9 mouse cellular contexts compared by ENCODE assay signal in genomic region chr2:73495617-73496328, GRCm38 (mm10). TPM values are rescaled to one million over a fixed set of nuclear protein-coding genes. Genes with fewer than 3 reads are reported as not detected.
DNase-seq lines count a peak whose midpoint lies in the region; ATAC-seq and TF ChIP-seq lines count a peak whose summit lies in the region.
"Had no signal": no experiment of that assay in that cellular context is flagged by ENCODE, and none has a peak within 500 bp of the region (broad histone marks: within the 10 kb centered on the region; RNA-seq: fewer than 3 reads in every experiment).

No protein-coding gene starts in this region.

- H3K9ac ChIP-seq in midbrain, postnatal 0 days (replicated peaks; ENCODE audit: low read length, poor library complexity, severe bottlenecking), result no peak overlapping the region
- H3K9ac ChIP-seq in heart, embryonic 15.5 days, result no peak overlapping the region
- H3K9ac ChIP-seq: midbrain, embryonic 12.5 days had no signal

- WGBS in midbrain, embryonic 10.5 days, result 62% methylated on average over 16 of the region's 16 CpGs
- WGBS in midbrain, postnatal 0 days, result 81% methylated on average over 16 of the region's 16 CpGs
- WGBS in heart, embryonic 15.5 days, result 37% methylated on average over 16 of the region's 16 CpGs

- H3K9me3 ChIP-seq in midbrain, embryonic 10.5 days (replicated peaks), result no peaks in the 10 kb centered on the region
- H3K9me3 ChIP-seq in midbrain, postnatal 0 days (ENCODE audit: low read length), result no peaks in the 10 kb centered on the region
- no peaks in the 10 kb centered on the region for H3K9me3 ChIP-seq in heart, embryonic 15.5 days (replicated peaks)
- H3K9me3 ChIP-seq: midbrain, embryonic 12.5 days had no signal

- no peak overlapping the region for H3K27ac ChIP-seq in midbrain, embryonic 10.5 days (replicated peaks)
- H3K27ac ChIP-seq in midbrain, postnatal 0 days (ENCODE audit: low read depth, low read length), result no peak overlapping the region
- H3K27ac ChIP-seq in heart, embryonic 15.5 days, result peak overlapping the region; percentile 52
- H3K27ac ChIP-seq: midbrain, embryonic 12.5 days had no signal

- H3K36me3 ChIP-seq in midbrain, embryonic 10.5 days, result 0 out of 2 replicates have a peak, but pooled peaks cover 1% of the 10 kb centered on the region
- no peaks in the 10 kb centered on the region for H3K36me3 ChIP-seq in midbrain, postnatal 0 days (ENCODE audit: insufficient read depth, low read length)
- H3K36me3 ChIP-seq in heart, embryonic 15.5 days, result no peaks in the 10 kb centered on the region
- H3K36me3 ChIP-seq: midbrain, embryonic 12.5 days had no signal

- H3K4me2 ChIP-seq in midbrain, postnatal 0 days (ENCODE audit: low read depth, low read length, poor library complexity, severe bottlenecking), result no peak overlapping the region
- no peak overlapping the region; the same call in none of the 2 replicates for H3K4me2 ChIP-seq in heart, embryonic 15.5 days
- H3K4me2 ChIP-seq: midbrain, embryonic 12.5 days had no signal

- no peak overlapping the region for H3K4me3 ChIP-seq in midbrain, embryonic 10.5 days
- H3K4me3 ChIP-seq in midbrain, postnatal 0 days (ENCODE audit: low read depth, low read length), result no peak overlapping the region
- no peak overlapping the region for H3K4me3 ChIP-seq in heart, embryonic 15.5 days
- H3K4me3 ChIP-seq: midbrain, embryonic 12.5 days had no signal

- peak; percentile 25 for DNase-seq in midbrain, embryonic 10.5 days (ENCODE audit: low spot score)
- DNase-seq in midbrain, postnatal 0 days (ENCODE audit: low spot score), result no peak
- peak; percentile 52 for DNase-seq in liver
- peak; percentile 39 to 46 for DNase-seq in spleen, adult 18-20 months
- DNase-seq in left cerebral cortex, adult 18-20 months (ENCODE audit: low spot score in 2 of 2), result no peak
- DNase-seq in ovary, adult 18-20 months (ENCODE audit: low spot score), result no peak
- no peak for DNase-seq in cerebellum, adult 9-10 months

- H3K27me3 ChIP-seq in midbrain, embryonic 10.5 days (ENCODE audit: low read depth, poor library complexity, severe bottlenecking), result no peaks in the 10 kb centered on the region
- H3K27me3 ChIP-seq in midbrain, postnatal 0 days (ENCODE audit: insufficient read depth, low read length), result no peaks in the 10 kb centered on the region
- no peaks in the 10 kb centered on the region for H3K27me3 ChIP-seq in heart, embryonic 15.5 days
- H3K27me3 ChIP-seq: midbrain, embryonic 12.5 days had no signal

- no peak for TF ChIP-seq CTCF in midbrain, postnatal 0 days (IDR thresholded peaks at IDR 0.05)

- H3K4me1 ChIP-seq in midbrain, embryonic 10.5 days, result 0 out of 2 replicates have a peak, but pooled peaks cover 5% of the 10 kb centered on the region
- no peaks in the 10 kb centered on the region for H3K4me1 ChIP-seq in midbrain, postnatal 0 days (ENCODE audit: insufficient read depth, low read length)
- peaks cover 25% of the 10 kb centered on the region for H3K4me1 ChIP-seq in heart, embryonic 15.5 days (replicated peaks)
- H3K4me1 ChIP-seq: midbrain, embryonic 12.5 days had no signal

- no peak for ATAC-seq in midbrain, postnatal 0 days (ENCODE audit: low FRiP score)
- peak; percentile 33; the same call in 1 of the 2 replicates for ATAC-seq in heart, embryonic 15.5 days (replicated peaks; ENCODE audit: insufficient number of reproducible peaks, insufficient read depth, low FRiP score, low read depth)

RNA-seq across cellular contexts. Expression of gene Wipf1, which starts 33.8 kb away (rescaled TPM):
- 7.4 and 7.6 TPM in 2 replicates for polyA plus RNA-seq in midbrain, embryonic 10.5 days (2016; fragmentation: Nextera tagmentation; extraction: Ambion mirVana)
- total RNA-seq in midbrain, postnatal 0 days (2014; rRNA removed), result 1.8 and 4.3 TPM in 2 replicates
- polyA plus RNA-seq in midbrain, postnatal 0 days (2015; fragmentation: Nextera tagmentation; extraction: Ambion mirVana), result 2.1 and 2.4 TPM in 2 replicates
- polyA plus RNA-seq in heart, embryonic 15.5 days (2015; fragmentation: Nextera tagmentation; extraction: Ambion mirVana), result 5.1 and 7.6 TPM in 2 replicates
- 1 to 10 TPM; 7.9 to 9.4 TPM for total RNA-seq in left cerebral cortex, adult 18-20 months (2021)

Comparison
In these comparisons a context has a peak if more than half of its experiments do, and no peak if none do; other contexts are left out.
1. DNase-seq: peak in midbrain, embryonic 10.5 days (single experiment), liver (single experiment) and spleen, adult 18-20 months (2 of 2); none in midbrain, postnatal 0 days (single experiment), left cerebral cortex, adult 18-20 months (0 of 2), ovary, adult 18-20 months (single experiment) and cerebellum, adult 9-10 months (single experiment).